ENCODE assay signal across 15 mouse cellular contexts in the genomic region with DNA sequence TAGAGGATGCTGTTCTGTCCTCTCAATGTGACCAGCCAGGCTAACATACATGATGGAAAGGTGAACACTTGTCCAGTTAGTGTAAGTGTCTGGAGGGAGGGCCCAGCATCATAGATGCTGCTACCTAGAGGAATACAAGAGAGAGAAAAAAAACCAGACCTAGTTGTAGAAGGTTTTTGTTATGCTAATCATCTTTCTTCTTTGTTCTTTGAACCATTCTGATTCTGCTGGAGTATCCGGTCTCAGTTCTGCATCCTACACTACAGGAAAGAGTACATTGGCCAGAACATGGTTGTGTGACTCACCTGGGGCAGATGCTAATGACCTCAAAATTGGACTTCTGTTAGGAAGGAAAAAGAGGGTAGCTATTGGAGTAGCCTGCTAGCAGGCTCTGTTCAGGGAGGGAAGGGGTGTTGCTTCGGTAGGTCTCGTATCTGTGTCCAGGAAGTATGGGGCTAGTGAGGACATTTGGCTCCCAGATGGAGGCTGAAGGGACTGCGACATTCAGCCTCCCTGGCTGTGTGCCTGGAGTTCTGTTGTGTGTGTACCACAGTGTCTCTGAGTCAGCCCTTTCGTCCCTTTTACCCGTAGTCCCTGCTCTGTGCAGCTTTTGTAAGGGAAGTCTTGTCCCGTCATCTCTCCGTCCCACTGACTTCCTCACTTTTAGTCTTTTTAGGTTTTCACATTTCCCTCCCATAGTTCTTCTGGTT. TPM values are rescaled to one million over a fixed set of nuclear protein-coding genes. Genes with fewer than 3 reads are reported as not detected.
DNase-seq lines count a peak whose midpoint lies in the region; ATAC-seq and TF ChIP-seq lines count a peak whose summit lies in the region.
"Had no signal": no experiment of that assay in that cellular context is flagged by ENCODE, and none has a peak within 500 bp of the region (broad histone marks: within the 10 kb centered on the region; RNA-seq: fewer than 3 reads in every experiment).

No protein-coding gene starts in this region.

- 54% methylated on average over 8 of the region's 8 CpGs for WGBS in lung, embryonic 14.5 days
- WGBS in thymus, adult 2 months: 70% methylated on average over 8 of the region's 8 CpGs

- H3K4me2 ChIP-seq in lung, embryonic 14.5 days: no peak overlapping the region
- H3K4me2 ChIP-seq: hindbrain, embryonic 12.5 days had no signal

- H3K4me1 ChIP-seq in lung, embryonic 14.5 days (ENCODE audit: insufficient read depth): peaks cover 5% of the 10 kb centered on the region; the same call in 1 of the 2 replicates
- peaks cover 6% of the 10 kb centered on the region for H3K4me1 ChIP-seq in thymus, adult 2 months (replicated peaks; ENCODE audit: control insufficient read depth, insufficient read depth, low read length)

- H3K27ac ChIP-seq in lung, embryonic 14.5 days (ENCODE audit: low read depth): no peak overlapping the region
- no peak overlapping the region for H3K27ac ChIP-seq in thymus, adult 2 months (ENCODE audit: control insufficient read depth, insufficient read depth, low read length)
- H3K27ac ChIP-seq: hindbrain, embryonic 12.5 days had no signal

- no peaks in the 10 kb centered on the region for H3K27me3 ChIP-seq in lung, embryonic 14.5 days (ENCODE audit: insufficient read depth, low read length)
- no peaks in the 10 kb centered on the region for H3K27me3 ChIP-seq in thymus, adult 2 months (ENCODE audit: control insufficient read depth, insufficient read depth, low read length)
- H3K27me3 ChIP-seq: hindbrain, embryonic 12.5 days had no signal

- H3K36me3 ChIP-seq in lung, embryonic 14.5 days (ENCODE audit: insufficient read depth): no peaks in the 10 kb centered on the region
- H3K36me3 ChIP-seq in thymus, adult 2 months (ENCODE audit: control insufficient read depth, insufficient read depth, low read length): no peaks in the 10 kb centered on the region
- H3K36me3 ChIP-seq: hindbrain, embryonic 12.5 days had no signal

- H3K4me3 ChIP-seq in lung, embryonic 14.5 days (ENCODE audit: low read depth, low read length): no peak overlapping the region
- no peak overlapping the region for H3K4me3 ChIP-seq in thymus, adult 2 months (ENCODE audit: control insufficient read depth, insufficient read depth, low read length)
- H3K4me3 ChIP-seq: hindbrain, embryonic 12.5 days; megakaryocyte, embryonic 14.5 days had no signal

- no peak for TF ChIP-seq CTCF in lung, embryonic 14.5 days (IDR thresholded peaks at IDR 0.05; ENCODE audit: low read depth)
- no peak for TF ChIP-seq CTCF in thymus, adult 2 months (IDR thresholded peaks at IDR 0.05; ENCODE audit: borderline replicate concordance, control insufficient read depth, extremely low read depth, insufficient read depth, low read length, poor library complexity)

- DNase-seq in gastrocnemius, postnatal 10 days: peak; percentile 28
- DNase-seq in gastrocnemius, adult 8-10 months (ENCODE audit: low spot score in 2 of 2): no peak
- DNase-seq in lung, embryonic 14.5 days: peak; percentile 37
- no peak for DNase-seq in lung, postnatal 25 days (ENCODE audit: low spot score)
- DNase-seq in adrenal gland, postnatal 25 days: peak; percentile 52
- peak; percentile 85 to 86 for DNase-seq in cerebellum, postnatal 14 days
- DNase-seq in layer of hippocampus, adult 9-10 months (ENCODE audit: low spot score): no peak
- DNase-seq in thymus, adult 2 months: no peak
- DNase-seq: gastrocnemius, postnatal 14 days; kidney, adult 8-10 months; layer of hippocampus, postnatal 36 days; thymus, postnatal 25 days had no signal

- TF ChIP-seq POLR2A in thymus, adult 2 months (IDR thresholded peaks at IDR 0.05; ENCODE audit: control insufficient read depth, extremely low read depth, insufficient read depth, low read length, poor library complexity): no peak

- no peaks in the 10 kb centered on the region for H3K9me3 ChIP-seq in lung, embryonic 14.5 days (ENCODE audit: low read depth, low read length)
- H3K9me3 ChIP-seq: hindbrain, embryonic 12.5 days; megakaryocyte, embryonic 14.5 days had no signal

- ATAC-seq in lung, embryonic 14.5 days (ENCODE audit: insufficient read depth): no peak

- no peak overlapping the region for H3K9ac ChIP-seq in lung, embryonic 14.5 days
- H3K9ac ChIP-seq: hindbrain, embryonic 12.5 days had no signal

RNA-seq across cellular contexts. Expression of a gene that starts 4.7 kb away (rescaled TPM):
- 10 to 100 TPM; 22.2 to 26.5 TPM for total RNA-seq in gastrocnemius, postnatal 10 days (2021)
- 1 to 10 TPM; 1.1 to 7.3 (median 3.4) TPM for total RNA-seq in gastrocnemius, adult 8-10 months (2022)
- 31.1 and 41.9 TPM in 2 replicates for polyA plus RNA-seq in lung, embryonic 14.5 days (2014; fragmentation: Nextera tagmentation; extraction: Ambion mirVana)
- 21.1 and 29.5 TPM in 2 replicates for total RNA-seq in adrenal gland, postnatal 25 days (2021)
- 2.9 and 3.3 TPM in 2 replicates for polyA plus RNA-seq in thymus, adult 2 months (2012; rRNA removed)

RNA-seq across cellular contexts. Expression of a gene that starts 6.6 kb away (rescaled TPM):
- total RNA-seq in gastrocnemius, postnatal 10 days (2021): 1 to 10 TPM; 4.9 to 5.9 TPM
- total RNA-seq in gastrocnemius, adult 8-10 months (2022): 1 to 10 TPM in 3 of 4 experiments, under 1 TPM in 1; 0.90 to 2.3 (median 1.4) TPM
- polyA plus RNA-seq in lung, embryonic 14.5 days (2014; fragmentation: Nextera tagmentation; extraction: Ambion mirVana): 16.3 and 17.1 TPM in 2 replicates
- 7.2 and 8.4 TPM in 2 replicates for total RNA-seq in adrenal gland, postnatal 25 days (2021)
- 54.1 and 66.9 TPM in 2 replicates for polyA plus RNA-seq in thymus, adult 2 months (2012; rRNA removed)

RNA-seq across cellular contexts. Expression of a gene that starts 7.0 kb away (rescaled TPM):
- under 1 TPM; 0.32 to 0.38 TPM for total RNA-seq in gastrocnemius, postnatal 10 days (2021)
- not detected for total RNA-seq in gastrocnemius, adult 8-10 months (2022)
- 0.26 and 0.30 TPM in 2 replicates for polyA plus RNA-seq in lung, embryonic 14.5 days (2014; fragmentation: Nextera tagmentation; extraction: Ambion mirVana)
- total RNA-seq in adrenal gland, postnatal 25 days (2021): 1.2 TPM in 1 of 2 replicates, not detected in the other
- 0.17 and 0.26 TPM in 2 replicates for polyA plus RNA-seq in thymus, adult 2 months (2012; rRNA removed)
- total RNA-seq: liver, adult 2 months had no signal
- polyA plus RNA-seq: liver, adult 2 months had no signal

RNA-seq across cellular contexts. Expression of a gene that starts 21.7 kb away (rescaled TPM):
- total RNA-seq in gastrocnemius, postnatal 10 days (2021): 10 to 100 TPM; 18.3 to 18.6 TPM
- total RNA-seq in gastrocnemius, adult 8-10 months (2022): 10 to 100 TPM; 21.4 to 31.1 (median 26.4) TPM
- polyA plus RNA-seq in lung, embryonic 14.5 days (2014; fragmentation: Nextera tagmentation; extraction: Ambion mirVana): 72.1 and 73.1 TPM in 2 replicates
- total RNA-seq in adrenal gland, postnatal 25 days (2021): 51.6 and 59.2 TPM in 2 replicates
- polyA plus RNA-seq in thymus, adult 2 months (2012; rRNA removed): 159 and 192 TPM in 2 replicates

RNA-seq across cellular contexts. Expression of a gene that starts 27.8 kb away (rescaled TPM):
- 1 to 10 TPM; 1.8 TPM for total RNA-seq in gastrocnemius, postnatal 10 days (2021)
- total RNA-seq in gastrocnemius, adult 8-10 months (2022): 1 to 10 TPM in 2 of 4 experiments, under 1 TPM in 1, not detected in 1; 0.73 to 1.7 (median 1.3) TPM
- polyA plus RNA-seq in lung, embryonic 14.5 days (2014; fragmentation: Nextera tagmentation; extraction: Ambion mirVana): 21.9 and 23.2 TPM in 2 replicates
- total RNA-seq in adrenal gland, postnatal 25 days (2021): 29.0 and 41.3 TPM in 2 replicates
- 15.4 and 16.8 TPM in 2 replicates for polyA plus RNA-seq in thymus, adult 2 months (2012; rRNA removed)

Comparison
In these comparisons a context has a peak if more than half of its experiments do, and no peak if none do; other contexts are left out.
1. DNase-seq: peak in gastrocnemius, postnatal 10 days (single experiment), lung, embryonic 14.5 days (single experiment), adrenal gland, postnatal 25 days (single experiment) and cerebellum, postnatal 14 days (2 of 2); none in gastrocnemius, adult 8-10 months (0 of 2), lung, postnatal 25 days (single experiment), layer of hippocampus, adult 9-10 months (single experiment) and thymus, adult 2 months (single experiment).